Mouse (Mus musculus): Measurements from ENCODE around the gene Gm38655. TPM values are rescaled to one million over a fixed set of nuclear protein-coding genes. Genes with fewer than 3 reads are reported as not detected.
"Not testable (repeated sequence)": the region's sequence is repeated elsewhere in the genome, so short reads cannot be mapped to it uniquely, and the experiment has no call there.

Gm38655 gene
- not detected in 2 replicates for polyA plus RNA-seq (2012; ENCODE audit: insufficient read depth, insufficient read length, missing spikeins)

DNA sequence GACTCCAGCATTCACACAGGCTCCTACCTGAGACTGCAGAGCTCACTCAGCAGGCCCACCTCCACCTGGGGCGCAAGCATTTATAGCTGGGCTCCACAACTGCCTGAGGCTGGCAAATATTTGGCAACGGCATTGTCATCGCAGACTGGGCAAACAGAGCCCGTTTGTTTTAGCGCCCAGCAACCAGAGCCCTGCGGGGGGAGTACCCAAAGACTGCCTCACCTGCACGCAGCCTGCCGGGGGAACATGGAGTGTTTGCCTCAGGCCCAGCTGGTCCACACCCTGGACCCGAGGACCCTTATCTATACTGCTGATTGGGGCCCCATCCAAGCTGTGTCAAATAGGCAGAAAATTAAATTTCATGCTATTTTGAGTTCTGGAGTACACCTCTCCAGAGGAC is at the start of gene Gm38655:
Gene Gm38655 (minus strand): TSS at position 61 of the 400 bp plus-strand sequence.
- H3K4me3 ChIP-seq (ENCODE audit: insufficient read depth, low read length): no peak within 1 kb of the TSS
- H3K4me1 ChIP-seq (ENCODE audit: control insufficient read depth, insufficient read depth, low read length): no peaks in the 10 kb centered on the region
- TF ChIP-seq POLR2A (IDR thresholded peaks at IDR 0.05; ENCODE audit: borderline replicate concordance, low read depth, low read length) (no peak), CTCF (IDR thresholded peaks at IDR 0.05; ENCODE audit: low read depth, low read length) (no peak)
- no peak within 1 kb of the TSS for H3K27ac ChIP-seq (ENCODE audit: insufficient read depth, low read depth, low read length)

DNA sequence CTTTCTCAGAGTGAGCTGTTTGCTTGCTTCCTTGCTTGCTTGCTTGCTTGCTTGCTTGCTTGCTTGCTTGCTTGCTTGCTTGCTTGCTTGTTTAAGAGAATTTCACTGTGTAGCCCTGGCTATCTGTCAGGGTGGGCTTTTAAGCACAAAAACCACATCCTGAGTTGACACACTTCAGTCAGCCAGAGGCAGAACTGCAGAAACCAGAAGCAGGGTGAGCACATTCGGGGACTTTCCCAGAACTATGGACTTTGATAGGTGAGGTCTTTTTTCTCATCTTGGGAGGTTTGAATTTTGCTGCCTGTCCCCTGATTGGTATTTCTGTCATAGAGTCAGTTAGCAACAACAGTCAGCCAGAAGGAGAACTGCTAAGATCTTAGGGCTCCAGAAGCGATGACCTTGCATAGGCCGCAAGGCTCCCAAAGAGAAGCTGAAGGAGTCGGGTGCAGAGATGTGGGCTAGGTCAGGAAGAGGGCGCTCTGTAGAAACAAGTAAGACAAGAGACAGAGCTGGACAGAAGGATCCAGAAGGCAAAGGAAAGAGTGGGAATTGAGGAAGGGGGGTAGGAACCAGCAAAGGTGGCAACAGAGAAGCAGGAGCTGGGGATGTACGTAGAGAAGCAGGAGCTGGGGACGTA is 49.4 kb upstream of the Gm38655 start:
- TF ChIP-seq POLR2A (IDR thresholded peaks at IDR 0.05; ENCODE audit: borderline replicate concordance, low read depth, low read length) (no peak), CTCF (IDR thresholded peaks at IDR 0.05; ENCODE audit: low read depth, low read length) (no peak)
- H3K4me1 ChIP-seq (ENCODE audit: control insufficient read depth, insufficient read depth, low read length): peaks cover 20% of the 10 kb centered on the region
- no peak overlapping the region for H3K4me3 ChIP-seq (ENCODE audit: insufficient read depth, low read length)
- no peak overlapping the region for H3K27ac ChIP-seq (ENCODE audit: insufficient read depth, low read depth, low read length)

DNA sequence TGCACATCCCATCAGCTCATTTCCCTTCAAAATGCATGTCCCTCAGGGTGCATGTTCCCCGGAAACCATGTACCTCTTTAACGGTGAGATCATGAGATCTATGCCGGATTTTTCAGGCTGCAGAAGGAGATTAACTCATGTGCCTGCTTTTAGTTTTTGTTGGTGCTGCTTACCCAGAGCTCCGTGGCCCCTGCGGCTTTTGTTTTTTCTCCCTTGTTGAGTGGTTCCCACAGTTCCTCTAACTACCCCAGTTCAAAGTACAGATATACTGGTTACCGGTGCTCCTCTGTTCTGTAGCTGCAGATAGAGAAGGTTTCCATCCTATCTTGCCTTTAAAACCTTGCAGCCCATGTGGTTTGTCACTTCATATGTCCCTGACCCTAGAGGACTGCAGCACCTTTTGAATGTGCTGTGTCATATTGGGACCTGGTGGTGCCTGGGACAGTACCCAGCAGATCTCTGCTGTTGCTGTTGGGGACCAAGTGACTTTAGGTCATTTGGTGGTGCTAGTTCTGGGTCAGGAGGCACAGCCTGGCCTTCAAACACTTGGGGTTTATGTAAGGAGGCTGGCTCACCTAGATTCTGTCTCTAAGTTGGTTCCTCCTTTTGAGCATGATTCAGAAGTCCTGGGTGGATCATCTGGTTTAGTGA is 47.8 kb upstream of the Gm38655 start:
- Histone ChIP-seq H3K4me1 (ENCODE audit: control insufficient read depth, insufficient read depth, low read length) (peaks cover 20% of the 10 kb centered on the region), H3K4me3 (ENCODE audit: insufficient read depth, low read length) (0 out of 2 replicates have a peak overlapping the region, but pooled peaks have one; percentile 41), H3K27ac (ENCODE audit: insufficient read depth, low read depth, low read length) (no peak overlapping the region)
- TF ChIP-seq POLR2A (IDR thresholded peaks at IDR 0.05; ENCODE audit: borderline replicate concordance, low read depth, low read length) (no peak), CTCF (IDR thresholded peaks at IDR 0.05; ENCODE audit: low read depth, low read length) (no peak)

DNA sequence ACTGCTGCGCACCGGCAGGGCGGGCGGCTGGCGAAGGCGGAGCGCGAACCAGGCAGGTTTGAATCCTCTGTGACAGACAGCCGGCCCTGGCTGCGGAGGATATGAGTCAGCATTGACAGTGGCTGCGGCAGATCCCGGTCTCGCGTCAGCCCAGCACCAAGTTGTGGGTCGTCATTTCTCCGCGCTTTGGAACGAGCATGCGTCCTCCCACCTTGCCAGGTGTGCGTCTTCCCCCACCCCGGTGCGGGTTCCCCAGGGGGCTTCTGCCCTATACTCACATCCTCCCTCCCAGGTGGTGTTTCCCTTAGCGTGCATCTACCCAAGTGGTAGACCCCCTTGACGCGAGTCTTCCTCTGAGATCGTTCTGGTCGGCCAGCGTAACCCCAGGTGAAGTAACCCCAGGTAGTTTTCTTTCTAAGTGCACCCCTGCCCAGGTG is 47.3 kb upstream of the Gm38655 start:
- not testable (repeated sequence) for H3K27ac ChIP-seq (ENCODE audit: insufficient read depth, low read depth, low read length)
- Histone ChIP-seq H3K4me1 (ENCODE audit: control insufficient read depth, insufficient read depth, low read length) (peaks cover 20% of the 10 kb centered on the region), H3K4me3 (ENCODE audit: insufficient read depth, low read length) (peak overlapping the region; percentile 41)

DNA sequence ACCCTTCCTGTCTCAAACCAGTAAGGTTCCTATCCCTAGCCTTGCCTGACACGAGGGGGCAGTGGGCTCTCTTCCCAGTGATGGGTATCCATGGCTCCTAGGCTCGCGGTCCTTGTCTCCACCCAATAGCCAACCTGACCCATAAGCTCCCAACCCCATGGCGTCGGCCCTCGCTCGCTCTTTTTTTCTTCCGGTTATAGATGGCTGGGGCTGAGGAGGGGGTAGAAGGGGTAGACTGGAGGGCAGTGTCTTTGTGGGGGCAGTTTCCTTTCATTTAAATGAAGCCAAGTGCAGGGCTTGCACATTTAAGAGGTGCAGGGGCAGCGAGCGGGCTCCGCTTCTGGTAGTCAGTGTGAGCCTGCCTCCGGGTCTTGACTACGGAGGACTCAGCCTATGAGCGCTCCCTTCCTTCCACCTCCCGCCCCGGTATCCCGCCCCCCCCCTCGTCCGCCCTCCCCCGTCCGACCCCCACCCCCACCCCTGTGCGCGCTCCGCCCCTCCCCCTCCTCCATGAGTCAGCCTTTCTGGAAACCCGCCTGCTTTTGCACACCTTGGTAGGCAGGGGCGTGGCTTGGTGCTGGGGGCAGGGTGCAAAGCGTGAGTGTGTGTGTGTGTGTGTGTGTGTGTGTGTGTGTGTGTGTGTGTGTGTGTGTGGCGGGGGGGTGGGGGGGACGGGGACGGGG is 46.7 kb upstream of the Gm38655 start:
- Histone ChIP-seq H3K4me1 (ENCODE audit: control insufficient read depth, insufficient read depth, low read length) (peaks cover 20% of the 10 kb centered on the region), H3K4me3 (ENCODE audit: insufficient read depth, low read length) (peak overlapping the region; percentile 35), H3K27ac (ENCODE audit: insufficient read depth, low read depth, low read length) (no peak overlapping the region)
- TF ChIP-seq POLR2A (IDR thresholded peaks at IDR 0.05; ENCODE audit: borderline replicate concordance, low read depth, low read length) (no peak), CTCF (IDR thresholded peaks at IDR 0.05; ENCODE audit: low read depth, low read length) (no peak)

DNA sequence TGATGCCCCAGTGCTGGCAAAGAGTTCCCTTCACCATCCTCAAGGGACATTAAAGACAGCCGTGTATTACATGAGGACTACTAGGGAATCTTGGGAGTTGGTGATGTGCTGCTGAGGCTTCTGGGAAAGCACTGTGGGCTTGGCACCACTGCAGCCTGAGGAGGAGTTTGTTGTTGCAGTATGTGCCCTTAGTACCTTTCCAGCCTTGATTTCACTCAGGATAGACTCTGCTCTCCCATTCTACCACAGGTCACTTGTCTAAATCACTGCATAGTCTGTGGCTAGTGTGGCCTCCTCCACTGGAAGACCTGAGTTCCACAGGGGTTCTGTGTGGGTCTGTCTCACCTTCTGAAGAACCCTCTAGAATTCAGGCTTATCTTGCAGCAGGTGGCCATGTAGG is 45.5 kb upstream of the Gm38655 start:
- Histone ChIP-seq H3K4me3 (ENCODE audit: insufficient read depth, low read length) (no peak overlapping the region), H3K4me1 (ENCODE audit: control insufficient read depth, insufficient read depth, low read length) (peaks cover 20% of the 10 kb centered on the region), H3K27ac (ENCODE audit: insufficient read depth, low read depth, low read length) (no peak overlapping the region)
- TF ChIP-seq CTCF (IDR thresholded peaks at IDR 0.05; ENCODE audit: low read depth, low read length): no peak
- no peak for TF ChIP-seq POLR2A (IDR thresholded peaks at IDR 0.05; ENCODE audit: borderline replicate concordance, low read depth, low read length)

DNA sequence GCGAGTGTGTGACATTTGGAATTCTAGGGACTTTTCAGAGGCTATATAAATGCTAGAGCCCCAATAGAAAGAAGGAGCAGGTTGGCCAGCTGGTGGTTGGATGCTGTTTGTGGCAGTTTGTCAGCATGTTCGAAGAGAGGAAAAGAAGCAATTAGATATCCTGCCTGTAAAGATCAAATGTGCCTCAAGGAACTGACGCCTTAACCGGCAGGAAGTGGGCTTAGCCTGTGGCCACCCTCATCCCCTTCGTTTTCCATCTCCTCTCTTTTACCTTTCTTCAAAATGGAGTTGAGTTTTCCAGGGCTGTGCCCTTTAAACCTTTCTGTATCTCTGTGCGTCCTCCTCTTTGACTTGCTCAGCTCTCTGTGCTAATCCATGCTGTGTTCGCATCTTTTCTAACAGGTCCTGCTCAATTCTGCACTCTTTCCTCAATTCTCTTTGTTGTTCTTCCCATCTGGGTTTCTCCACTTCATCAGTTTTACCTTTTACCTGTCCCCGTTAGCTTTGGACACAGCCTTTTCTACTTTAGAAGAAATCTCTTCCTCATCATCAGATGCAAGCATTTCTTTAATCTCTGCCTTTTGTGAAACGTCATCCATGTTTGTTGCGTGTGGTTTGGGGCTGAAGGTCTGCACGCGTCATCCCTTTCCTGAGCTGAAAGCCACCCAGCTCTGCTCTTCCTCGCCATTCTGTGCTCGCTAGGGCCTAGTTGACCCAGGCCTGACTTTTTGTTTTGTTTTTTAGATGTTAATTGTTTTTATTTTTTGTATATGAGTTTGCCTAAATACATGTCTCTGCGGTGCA is 44.4 kb upstream of the Gm38655 start:
- no peak for TF ChIP-seq CTCF (IDR thresholded peaks at IDR 0.05; ENCODE audit: low read depth, low read length)
- no peak for TF ChIP-seq POLR2A (IDR thresholded peaks at IDR 0.05; ENCODE audit: borderline replicate concordance, low read depth, low read length)
- Histone ChIP-seq H3K27ac (ENCODE audit: insufficient read depth, low read depth, low read length) (no peak overlapping the region), H3K4me3 (ENCODE audit: insufficient read depth, low read length) (no peak overlapping the region), H3K4me1 (ENCODE audit: control insufficient read depth, insufficient read depth, low read length) (peaks cover 20% of the 10 kb centered on the region)

DNA sequence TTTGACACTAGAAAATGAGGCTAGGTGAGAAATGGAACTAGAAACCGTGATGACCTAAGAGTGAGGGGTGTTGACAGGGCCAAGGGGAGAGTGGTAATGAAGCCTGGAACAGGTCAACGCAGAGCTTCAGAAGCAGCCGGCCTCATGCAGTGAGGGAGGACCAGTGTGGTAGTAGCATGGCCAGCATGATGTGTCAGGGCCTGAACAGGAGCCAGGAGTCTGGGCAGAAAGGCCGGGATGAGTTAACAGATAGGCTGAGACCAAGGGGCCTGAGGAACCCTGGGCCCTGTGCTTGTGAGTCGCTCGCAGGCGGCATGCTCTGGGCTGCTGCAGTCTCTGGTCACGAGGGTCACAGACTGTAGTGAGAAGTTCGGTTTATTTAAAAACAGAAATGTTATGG is 43.7 kb upstream of the Gm38655 start:
- TF ChIP-seq POLR2A (IDR thresholded peaks at IDR 0.05; ENCODE audit: borderline replicate concordance, low read depth, low read length): no peak
- TF ChIP-seq CTCF (IDR thresholded peaks at IDR 0.05; ENCODE audit: low read depth, low read length): no peak
- H3K4me3 ChIP-seq (ENCODE audit: insufficient read depth, low read length): no peak overlapping the region
- H3K4me1 ChIP-seq (ENCODE audit: control insufficient read depth, insufficient read depth, low read length): peaks cover 14% of the 10 kb centered on the region
- no peak overlapping the region for H3K27ac ChIP-seq (ENCODE audit: insufficient read depth, low read depth, low read length)

DNA sequence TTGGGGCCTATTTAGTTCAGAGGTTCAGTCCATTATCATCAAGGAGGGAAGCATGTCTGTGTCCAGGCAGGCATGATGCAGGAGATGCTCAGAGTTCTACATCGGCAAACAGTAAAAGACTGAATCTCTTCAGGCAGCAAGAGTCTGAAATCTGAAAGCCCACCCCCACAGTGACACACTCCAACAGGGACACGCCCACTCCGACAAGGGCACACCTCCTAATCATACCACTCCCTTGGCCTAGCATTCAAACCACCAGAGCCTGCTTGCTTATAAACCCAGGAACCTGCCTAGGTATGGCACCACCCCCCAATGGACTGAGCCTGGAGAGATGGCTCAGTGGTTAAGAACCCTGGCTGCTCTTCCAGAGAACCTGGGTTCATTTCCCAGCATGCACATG is 40.2 kb upstream of the Gm38655 start:
- no peak overlapping the region for H3K27ac ChIP-seq (ENCODE audit: insufficient read depth, low read depth, low read length)
- TF ChIP-seq CTCF (IDR thresholded peaks at IDR 0.05; ENCODE audit: low read depth, low read length) (no peak), POLR2A (IDR thresholded peaks at IDR 0.05; ENCODE audit: borderline replicate concordance, low read depth, low read length) (no peak)
- H3K4me1 ChIP-seq (ENCODE audit: control insufficient read depth, insufficient read depth, low read length): no peaks in the 10 kb centered on the region
- H3K4me3 ChIP-seq (ENCODE audit: insufficient read depth, low read length): no peak overlapping the region

Measured in bone marrow macrophage, adult 2 months (primary cell).